Mouse (Mus musculus) forebrain, embryonic 14.5 days (tissue): ENCODE data around the gene Col5a2. TPM values are rescaled to one million over a fixed set of nuclear protein-coding genes. Genes with fewer than 3 reads are reported as not detected.
"Not testable (repeated sequence)": the region's sequence is repeated elsewhere in the genome, so short reads cannot be mapped to it uniquely, and the experiment has no call there.

Source experiments
- ATAC-seq: fragments of 200-750 bp; cut with Nextera tagmentation; 2 replicates; pipeline ENCODE4 v1.8.0; 2017; ENCODE audit warnings: mild to moderate bottlenecking, moderate library complexity
- DNase-seq: peaks from one replicate; pipeline ENCODE4 v3.0.0-alpha.2; 2015; ENCODE audit warnings: low spot score
- H3K27ac ChIP-seq: fragments of 300-500 bp; sonication (generic); 2 replicates; pipeline ENCODE4 v1.5.1; 2014; ENCODE audit warnings: low read depth, mild to moderate bottlenecking, control low read depth, low read length, moderate library complexity
- H3K27me3 ChIP-seq: fragments of 300-500 bp; sonication (generic); replicated peaks from 2 replicates; pipeline ENCODE4 v1.6.1; 2014; ENCODE audit warnings: low read length, control low read depth, mixed read lengths; ENCODE audit not compliant: control insufficient read depth, insufficient read depth
- H3K36me3 ChIP-seq: fragments of 300-500 bp; sonication (generic); 2 replicates; pipeline ENCODE4 v1.6.1; 2014; ENCODE audit warnings: low read length, control low read depth; ENCODE audit not compliant: control insufficient read depth, insufficient read depth
- H3K4me1 ChIP-seq: fragments of 300-500 bp; sonication (generic); 2 replicates; pipeline ENCODE4 v1.6.1; 2014; ENCODE audit warnings: antibody characterized with exemption, low read length, control low read depth; ENCODE audit not compliant: control insufficient read depth, insufficient read depth
- H3K4me2 ChIP-seq: fragments of 300-500 bp; sonication (generic); 2 replicates; pipeline ENCODE4 v1.6.1; 2014; ENCODE audit warnings: mild to moderate bottlenecking, control low read depth, low read length
- H3K4me3 ChIP-seq: fragments of 300-500 bp; sonication (generic); 2 replicates; pipeline ENCODE4 v1.5.1; 2014; ENCODE audit warnings: low read depth, low read length, control low read depth
- H3K9ac ChIP-seq: fragments of 300-500 bp; sonication (generic); 2 replicates; pipeline ENCODE4 v1.6.1; 2014; ENCODE audit warnings: mild to moderate bottlenecking, low read length, control low read depth, moderate library complexity
- H3K9me3 ChIP-seq: fragments of 300-500 bp; sonication (generic); replicated peaks from 2 replicates; pipeline ENCODE4 v1.6.1; 2016; ENCODE audit warnings: low read length, control low read depth, mixed read lengths; ENCODE audit not compliant: control insufficient read depth
- WGBS: fragments of 180-500 bp; shearing (Covaris S2); extraction: QIAGEN DNeasy Blood & Tissue Kit; methylation state at CpG from one replicate; pipeline ENCODE4 v1.1.7; 2014; 5-methylcytosine and 5-hydroxymethylcytosine counted together
- polyA plus RNA-seq: library from polyadenylated mRNA; unstranded; fragments of >200 nt; fragmentation: Nextera tagmentation; extraction: Ambion mirVana; gene quantifications from 2 replicates; pipeline ENCODE4 v1.2.1, GENCODE M21; 2014

The Col5a2 gene
- polyA plus RNA-seq, 1 experiment from 2014 or later = 7.5 TPM

GRCm38 (mm10) chr1:45472751-45473150 lies 30.3 kb downstream of the Col5a2 start:
- H3K27ac ChIP-seq = no peak overlapping the region
- no peaks in the 10 kb centered on the region for H3K27me3 ChIP-seq
- DNase-seq = no peak
- ATAC-seq = no peak
- no peak overlapping the region for H3K4me2 ChIP-seq
- 53% methylated on average over 4 of the region's 4 CpGs for WGBS
- H3K36me3 ChIP-seq = no peaks in the 10 kb centered on the region
- H3K9me3 ChIP-seq = no peaks in the 10 kb centered on the region
- H3K9ac ChIP-seq = no peak overlapping the region
- no peak overlapping the region for H3K4me3 ChIP-seq
- no peaks in the 10 kb centered on the region for H3K4me1 ChIP-seq

- no peaks in the 10 kb centered on the region for H3K27me3 ChIP-seq
- no peak overlapping the region for H3K4me3 ChIP-seq
- H3K27ac ChIP-seq = no peak overlapping the region
- ATAC-seq = no peak
- no peak overlapping the region for H3K4me2 ChIP-seq
- no peak overlapping the region for H3K9ac ChIP-seq
- DNase-seq = no peak
- H3K36me3 ChIP-seq = no peaks in the 10 kb centered on the region
- no peaks in the 10 kb centered on the region for H3K9me3 ChIP-seq
- H3K4me1 ChIP-seq = no peaks in the 10 kb centered on the region
- 88% methylated on average over 2 of the region's 2 CpGs for WGBS
Observed at GRCm38 (mm10) chr1:45460767-45461166, 42.3 kb downstream of the Col5a2 start.

- no peak overlapping the region for H3K27ac ChIP-seq
- no peaks in the 10 kb centered on the region for H3K36me3 ChIP-seq
- ATAC-seq = no peak
- no peaks in the 10 kb centered on the region for H3K9me3 ChIP-seq
- no peaks in the 10 kb centered on the region for H3K27me3 ChIP-seq
- H3K9ac ChIP-seq = no peak overlapping the region
- DNase-seq = peak; percentile 24
- H3K4me3 ChIP-seq = no peak overlapping the region
- no peaks in the 10 kb centered on the region for H3K4me1 ChIP-seq
- WGBS = 90% methylated on average over 1 of the region's 1 CpGs
- no peak overlapping the region for H3K4me2 ChIP-seq
Observed at GRCm38 (mm10) chr1:45455763-45456162, 47.3 kb downstream of the Col5a2 start.

GRCm38 (mm10) chr1:45448856-45449255 lies 54.2 kb downstream of the Col5a2 start:
- WGBS = 86% methylated on average over 1 of the region's 1 CpGs
- no peaks in the 10 kb centered on the region for H3K4me1 ChIP-seq
- H3K27ac ChIP-seq = no peak overlapping the region
- H3K4me2 ChIP-seq = no peak overlapping the region
- no peak overlapping the region for H3K4me3 ChIP-seq
- H3K9ac ChIP-seq = no peak overlapping the region
- DNase-seq = no peak
- H3K9me3 ChIP-seq = no peaks in the 10 kb centered on the region
- no peak for ATAC-seq
- H3K27me3 ChIP-seq = no peaks in the 10 kb centered on the region
- H3K36me3 ChIP-seq = no peaks in the 10 kb centered on the region

GRCm38 (mm10) chr1:45431922-45432321 lies 71.2 kb downstream of the Col5a2 start:
- WGBS = 15% methylated on average over 3 of the region's 3 CpGs
- Histone ChIP-seq H3K27ac (no peak overlapping the region), H3K4me2 (no peak overlapping the region), H3K4me3 (no peak overlapping the region), H3K9me3 (no peaks in the 10 kb centered on the region), H3K27me3 (no peaks in the 10 kb centered on the region), H3K4me1 (no peaks in the 10 kb centered on the region), H3K36me3 (no peaks in the 10 kb centered on the region), H3K9ac (no peak overlapping the region)
- peak; percentile 78 for DNase-seq
- peak; percentile 84 for ATAC-seq

- Histone ChIP-seq H3K4me2 (no peak overlapping the region), H3K9ac (no peak overlapping the region), H3K9me3 (no peaks in the 10 kb centered on the region), H3K4me1 (no peaks in the 10 kb centered on the region), H3K4me3 (no peak overlapping the region), H3K27me3 (no peaks in the 10 kb centered on the region), H3K27ac (no peak overlapping the region), H3K36me3 (no peaks in the 10 kb centered on the region)
- ATAC-seq (no peak), DNase-seq (peak; percentile 4)
- 87% methylated on average over 4 of the region's 4 CpGs for whole genome bisulfite sequencing
Observed at GRCm38 (mm10) chr1:45430520-45430919, 72.6 kb downstream of the Col5a2 start.

- not testable (repeated sequence) for H3K27ac ChIP-seq, H3K9me3 ChIP-seq, H3K27me3 ChIP-seq, H3K9ac ChIP-seq, ATAC-seq, DNase-seq, H3K4me1 ChIP-seq, H3K4me2 ChIP-seq, H3K36me3 ChIP-seq, H3K4me3 ChIP-seq
- WGBS = 93% methylated on average over 5 of the region's 5 CpGs
Observed at GRCm38 (mm10) chr1:45429145-45429544, 73.9 kb downstream of the Col5a2 start.

GRCm38 (mm10) chr1:45423915-45424314 lies 79.2 kb downstream of the Col5a2 start:
- Histone ChIP-seq H3K9me3 (no peaks in the 10 kb centered on the region), H3K36me3 (no peaks in the 10 kb centered on the region), H3K27ac (no peak overlapping the region), H3K4me3 (no peak overlapping the region), H3K27me3 (no peaks in the 10 kb centered on the region), H3K4me1 (no peaks in the 10 kb centered on the region), H3K9ac (no peak overlapping the region), H3K4me2 (no peak overlapping the region)
- WGBS = 93% methylated on average over 5 of the region's 5 CpGs
- ATAC-seq (no peak), DNase-seq (no peak)

GRCm38 (mm10) chr1:45420554-45420953 lies 82.5 kb downstream of the Col5a2 start:
- ATAC-seq (no peak), DNase-seq (no peak)
- Histone ChIP-seq H3K4me1 (no peaks in the 10 kb centered on the region), H3K9ac (no peak overlapping the region), H3K4me3 (no peak overlapping the region), H3K4me2 (no peak overlapping the region), H3K27me3 (no peaks in the 10 kb centered on the region), H3K27ac (no peak overlapping the region), H3K36me3 (no peaks in the 10 kb centered on the region), H3K9me3 (no peaks in the 10 kb centered on the region)
